Mouse (Mus musculus) leukemia stem cell, adult 10-12 weeks (primary cell): ENCODE measurements around the gene Dynlrb2. TPM values are rescaled to one million over a fixed set of nuclear protein-coding genes. Genes with fewer than 3 reads are reported as not detected.

ENCODE experiments used
- polyA plus RNA-seq: library from polyadenylated mRNA; stranded (reverse); fragments of >175 nt; gene quantifications from 2 replicates; pipeline ENCODE4 v1.2.3, GENCODE M21; 2012; ENCODE audit warnings: low replicate concordance

The Dynlrb2 gene
- not detected in 2 replicates for polyA plus RNA-seq

DNA sequence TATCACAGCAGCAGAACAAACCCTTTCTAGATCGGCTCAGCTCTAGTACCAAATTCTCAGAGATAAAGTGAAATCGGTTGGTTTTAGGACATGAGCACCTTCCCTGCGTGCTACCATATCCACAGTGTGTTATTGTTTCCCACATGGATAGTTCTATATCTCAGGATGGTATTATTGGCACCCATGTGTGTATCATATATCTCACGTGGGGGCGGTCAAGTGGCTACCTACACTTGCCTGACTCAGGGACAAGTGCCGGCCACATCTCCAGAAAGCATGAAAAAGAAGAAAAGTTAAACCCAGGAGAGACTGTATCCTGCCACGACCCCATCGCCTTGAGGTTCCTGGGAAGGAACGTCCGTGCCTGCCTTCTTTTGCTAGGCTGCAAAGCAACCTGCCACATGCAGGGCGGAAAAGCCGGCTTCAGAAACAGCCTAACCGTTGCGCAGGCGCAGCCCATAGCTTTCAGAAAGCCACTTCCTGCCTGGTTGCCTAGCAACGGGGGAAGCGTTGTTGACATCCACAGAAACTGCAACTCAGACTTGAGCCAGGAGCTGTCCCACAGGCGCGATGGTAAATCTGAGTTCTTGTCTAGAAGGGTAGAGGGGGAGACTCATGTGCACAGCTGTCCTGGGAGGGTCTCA lies at the start of gene Dynlrb2:
Dynlrb2 (plus strand) TSS at position 498 of the 644 bp plus-strand sequence.

Other genes with a start within 250 kb of the Dynlrb2 start
- 0.73 and 0.94 TPM in 2 replicates for gene Cdyl2, start 228.0 kb downstream of the Dynlrb2 start, polyA plus RNA-seq